In genomic region chr2:160905301-160905700, GRCm38 (mm10) we compare ENCODE assay signal across 17 mouse cellular contexts. TPM values are rescaled to one million over a fixed set of nuclear protein-coding genes. Genes with fewer than 3 reads are reported as not detected.
"Had no signal": no experiment of that assay in that cellular context is flagged by ENCODE, and none has a peak within 500 bp of the region (broad histone marks: within the 10 kb centered on the region; RNA-seq: fewer than 3 reads in every experiment).

No protein-coding gene starts in this region.

- H3K27ac ChIP-seq: midbrain, embryonic 10.5 days; midbrain, embryonic 12.5 days; neural tube, embryonic 13.5 days; neural tube, embryonic 15.5 days had no signal

- H3K4me1 ChIP-seq: midbrain, embryonic 12.5 days; neural tube, embryonic 13.5 days; neural tube, embryonic 15.5 days had no signal

- DNase-seq: lung, embryonic 14.5 days; lung, postnatal 10 days; lung, postnatal 4 days; midbrain, embryonic 14.5 days; retina, postnatal 1 day; right cerebral cortex, adult 18-20 months; right cerebral cortex, postnatal 25 days; right cerebral cortex, postnatal 4 days; spleen, adult 18-20 months; thymus, adult 18-20 months; thymus, postnatal 14 days; thymus, postnatal 36 days had no signal

- H3K4me3 ChIP-seq: midbrain, embryonic 10.5 days; midbrain, embryonic 12.5 days; myocyte; neural tube, embryonic 13.5 days; neural tube, embryonic 15.5 days had no signal

RNA-seq across cellular contexts. Expression of gene Emilin3, which starts 6.8 kb away (rescaled TPM):
- polyA plus RNA-seq: myocyte had no signal
